Mouse (Mus musculus): ENCODE results near the gene Thegl. TPM values are rescaled to one million over a fixed set of nuclear protein-coding genes. Genes with fewer than 3 reads are reported as not detected.
"Not testable (repeated sequence)": the region's sequence is repeated elsewhere in the genome, so short reads cannot be mapped to it uniquely, and the experiment has no call there.

Gene Thegl
- polyA plus RNA-seq (2015; fragmentation: Nextera tagmentation; extraction: Ambion mirVana), result 0.27 and 0.30 TPM in 2 replicates

GRCm38 (mm10) chr5:77015544-77016482 is at the start of gene Thegl:
TSS of gene Thegl (plus strand) at chr5:77016023.
- H3K4me3 ChIP-seq (replicated peaks), result peak within 1 kb of the TSS; percentile 52
- H3K4me2 ChIP-seq (replicated peaks), result peak within 1 kb of the TSS; percentile 84
- H3K36me3 ChIP-seq, result no peaks in the 10 kb centered on the region
- no peak within 1 kb of the TSS for H3K27ac ChIP-seq
- ATAC-seq, result peak; percentile 99
- peaks cover 9% of the 10 kb centered on the region for H3K27me3 ChIP-seq
- H3K9ac ChIP-seq (replicated peaks), result peak within 1 kb of the TSS; percentile 60
- H3K4me1 ChIP-seq (replicated peaks), result 0 out of 2 replicates have a peak, but pooled peaks cover 5% of the 10 kb centered on the region
- no peaks in the 10 kb centered on the region for H3K9me3 ChIP-seq
- WGBS, result 11% methylated on average over 57 of the region's 57 CpGs

- Histone ChIP-seq H3K4me3 (replicated peaks) (no peak overlapping the region), H3K4me1 (replicated peaks) (peaks cover 10% of the 10 kb centered on the region), H3K36me3 (peaks cover 48% of the 10 kb centered on the region), H3K9me3 (no peaks in the 10 kb centered on the region), H3K27me3 (no peaks in the 10 kb centered on the region), H3K27ac (no peak overlapping the region), H3K9ac (replicated peaks) (no peak overlapping the region), H3K4me2 (replicated peaks) (no peak overlapping the region)
- WGBS, result 82% methylated on average over 5 of the region's 5 CpGs
- ATAC-seq, result no peak
Measured at GRCm38 (mm10) chr5:76969250-76969649, 46.6 kb upstream of the Thegl start.

- H3K9ac ChIP-seq (replicated peaks); H3K4me3 ChIP-seq (replicated peaks); H3K27ac ChIP-seq; H3K27me3 ChIP-seq; H3K9me3 ChIP-seq; H3K4me2 ChIP-seq (replicated peaks); ATAC-seq: not testable (repeated sequence)
- 91% methylated on average over 1 of the region's 1 CpGs for WGBS
- H3K36me3 ChIP-seq, result peaks cover 36% of the 10 kb centered on the region
- H3K4me1 ChIP-seq (replicated peaks), result peaks cover 19% of the 10 kb centered on the region
Measured at GRCm38 (mm10) chr5:76971115-76971514, 44.7 kb upstream of the Thegl start.

- Histone ChIP-seq H3K27me3 (no peaks in the 10 kb centered on the region), H3K4me2 (replicated peaks) (peak overlapping the region; percentile 93), H3K36me3 (peaks cover 26% of the 10 kb centered on the region), H3K4me1 (replicated peaks) (peaks cover 23% of the 10 kb centered on the region), H3K27ac (no peak overlapping the region), H3K4me3 (replicated peaks) (peak overlapping the region; percentile 77), H3K9ac (replicated peaks) (peak overlapping the region; percentile 76), H3K9me3 (no peaks in the 10 kb centered on the region)
- 72% methylated on average over 3 of the region's 3 CpGs for WGBS
- no peak for ATAC-seq
Measured at GRCm38 (mm10) chr5:76973488-76973887, 42.3 kb upstream of the Thegl start.

- H3K4me3 ChIP-seq (replicated peaks), result peak overlapping the region; percentile 77
- H3K27me3 ChIP-seq, result no peaks in the 10 kb centered on the region
- H3K9me3 ChIP-seq, result no peaks in the 10 kb centered on the region
- ATAC-seq, result peak; percentile 65; the same call in 1 of the 2 replicates
- H3K4me1 ChIP-seq (replicated peaks), result peaks cover 23% of the 10 kb centered on the region
- H3K9ac ChIP-seq (replicated peaks), result peak overlapping the region; percentile 76
- 0 out of 2 replicates have a peak overlapping the region, but pooled peaks have one; percentile 25 for H3K27ac ChIP-seq
- H3K4me2 ChIP-seq (replicated peaks), result peak overlapping the region; percentile 93
- H3K36me3 ChIP-seq, result peaks cover 24% of the 10 kb centered on the region
- 4% methylated on average over 17 of the region's 17 CpGs for WGBS
Measured at GRCm38 (mm10) chr5:76974207-76974553, 41.6 kb upstream of the Thegl start.

- H3K4me2 ChIP-seq (replicated peaks), result peak within 1 kb of the TSS; percentile 93
- peak within 1 kb of the TSS; percentile 88 for H3K27ac ChIP-seq
- peaks cover 24% of the 10 kb centered on the region for H3K36me3 ChIP-seq
- H3K4me3 ChIP-seq (replicated peaks), result peak within 1 kb of the TSS; percentile 77
- peak; percentile 96 for ATAC-seq
- under 1% methylated on average over 60 of the region's 60 CpGs for WGBS
- peak within 1 kb of the TSS; percentile 87 for H3K9ac ChIP-seq (replicated peaks)
- no peaks in the 10 kb centered on the region for H3K27me3 ChIP-seq
- H3K9me3 ChIP-seq, result no peaks in the 10 kb centered on the region
- peaks cover 23% of the 10 kb centered on the region for H3K4me1 ChIP-seq (replicated peaks)
Measured at GRCm38 (mm10) chr5:76974554-76975285, 41.1 kb upstream of the Thegl start, which contains the start of gene Srp72. TSS of gene Srp72 (plus strand) at chr5:76974683.

- ATAC-seq, result no peak
- WGBS, result 90% methylated on average over 8 of the region's 8 CpGs
- Histone ChIP-seq H3K27me3 (no peaks in the 10 kb centered on the region), H3K9ac (replicated peaks) (peak overlapping the region; percentile 87; the same call in 1 of the 2 replicates), H3K9me3 (no peaks in the 10 kb centered on the region), H3K27ac (no peak overlapping the region), H3K4me1 (replicated peaks) (peaks cover 23% of the 10 kb centered on the region), H3K4me3 (replicated peaks) (peak overlapping the region; percentile 77), H3K4me2 (replicated peaks) (peak overlapping the region; percentile 79), H3K36me3 (peaks cover 22% of the 10 kb centered on the region)
Measured at GRCm38 (mm10) chr5:76975736-76976135, 40.1 kb upstream of the Thegl start.

- H3K36me3 ChIP-seq, result peaks cover 74% of the 10 kb centered on the region
Measured at GRCm38 (mm10) chr5:76984015-76984414, 31.8 kb upstream of the Thegl start.

GRCm38 (mm10) chr5:76990789-76991188 is 25.0 kb upstream of the Thegl start:
- H3K4me2 ChIP-seq (replicated peaks), result no peak overlapping the region
- H3K27me3 ChIP-seq, result no peaks in the 10 kb centered on the region
- no peak overlapping the region for H3K9ac ChIP-seq (replicated peaks)
- peaks cover 81% of the 10 kb centered on the region for H3K36me3 ChIP-seq
- no peak overlapping the region for H3K27ac ChIP-seq
- H3K4me3 ChIP-seq (replicated peaks), result no peak overlapping the region
- H3K9me3 ChIP-seq, result no peaks in the 10 kb centered on the region
- H3K4me1 ChIP-seq (replicated peaks), result no peaks in the 10 kb centered on the region
- 97% methylated on average over 3 of the region's 3 CpGs for WGBS
- no peak for ATAC-seq

More at GRCm38 (mm10) chr5:76984015-76984414, 31.8 kb upstream of the Thegl start:
- H3K4me3 ChIP-seq (replicated peaks), result no peak overlapping the region
- H3K4me1 ChIP-seq (replicated peaks), result no peaks in the 10 kb centered on the region
- no peak overlapping the region for H3K27ac ChIP-seq
- ATAC-seq, result no peak
- no peak overlapping the region for H3K9ac ChIP-seq (replicated peaks)
- WGBS, result 96% methylated on average over 11 of the region's 11 CpGs
- H3K4me2 ChIP-seq (replicated peaks), result no peak overlapping the region
- H3K9me3 ChIP-seq, result no peaks in the 10 kb centered on the region
- no peaks in the 10 kb centered on the region for H3K27me3 ChIP-seq

GRCm38 (mm10) chr5:76993174-76993814 is 22.5 kb upstream of the Thegl start:
- H3K27ac ChIP-seq, result no peak overlapping the region
- no peak overlapping the region for H3K4me2 ChIP-seq (replicated peaks)
- WGBS, result 91% methylated on average over 5 of the region's 5 CpGs
- no peaks in the 10 kb centered on the region for H3K4me1 ChIP-seq (replicated peaks)
- H3K9me3 ChIP-seq, result no peaks in the 10 kb centered on the region
- no peak for ATAC-seq
- no peak overlapping the region for H3K4me3 ChIP-seq (replicated peaks)
- no peaks in the 10 kb centered on the region for H3K27me3 ChIP-seq
- H3K36me3 ChIP-seq, result peaks cover 84% of the 10 kb centered on the region
- no peak overlapping the region for H3K9ac ChIP-seq (replicated peaks)

GRCm38 (mm10) chr5:76998416-76998815 is 17.4 kb upstream of the Thegl start:
- Histone ChIP-seq H3K4me3 (replicated peaks) (no peak overlapping the region), H3K4me1 (replicated peaks) (no peaks in the 10 kb centered on the region), H3K36me3 (peaks cover 68% of the 10 kb centered on the region), H3K27ac (no peak overlapping the region), H3K9ac (replicated peaks) (no peak overlapping the region), H3K9me3 (no peaks in the 10 kb centered on the region), H3K27me3 (no peaks in the 10 kb centered on the region), H3K4me2 (replicated peaks) (no peak overlapping the region)
- peak; percentile 58; the same call in 1 of the 2 replicates for ATAC-seq
- 51% methylated on average over 5 of the region's 5 CpGs for WGBS
